Comparison of ENCODE assay signal across 27 mouse cellular contexts in genomic region chr2:165703033-165703805, GRCm38 (mm10).
DNase-seq lines count a peak whose midpoint lies in the region; ATAC-seq and TF ChIP-seq lines count a peak whose summit lies in the region.
"Had no signal": no experiment of that assay in that cellular context is flagged by ENCODE, and none has a peak within 500 bp of the region (broad histone marks: within the 10 kb centered on the region; RNA-seq: fewer than 3 reads in every experiment).

No protein-coding gene starts in this region.

- no peak for TF ChIP-seq CTCF in kidney, postnatal 0 days (IDR thresholded peaks at IDR 0.05; ENCODE audit: low read depth)

- H3K4me2 ChIP-seq in kidney, postnatal 0 days (ENCODE audit: low read length), result no peak overlapping the region
- no peak overlapping the region for H3K4me2 ChIP-seq in neural tube, embryonic 11.5 days (ENCODE audit: low read depth)
- H3K4me2 ChIP-seq in neural tube, embryonic 15.5 days, result no peak overlapping the region
- H3K4me2 ChIP-seq: embryonic facial prominence, embryonic 15.5 days; heart, embryonic 13.5 days; limb, embryonic 13.5 days; liver, embryonic 11.5 days; lung, embryonic 15.5 days; neural tube, embryonic 12.5 days had no signal

- H3K36me3 ChIP-seq in heart, embryonic 10.5 days, result no peaks in the 10 kb centered on the region
- no peaks in the 10 kb centered on the region for H3K36me3 ChIP-seq in kidney, postnatal 0 days (ENCODE audit: insufficient read depth, low read length)
- H3K36me3 ChIP-seq in neural tube, embryonic 11.5 days (ENCODE audit: control insufficient read depth, insufficient read depth, low read length), result no peaks in the 10 kb centered on the region
- no peaks in the 10 kb centered on the region for H3K36me3 ChIP-seq in neural tube, embryonic 15.5 days
- H3K36me3 ChIP-seq: embryonic facial prominence, embryonic 15.5 days; heart, embryonic 13.5 days; limb, embryonic 13.5 days; lung, embryonic 15.5 days; neural tube, embryonic 12.5 days had no signal

- no peak overlapping the region for H3K4me3 ChIP-seq in heart, embryonic 10.5 days
- no peak overlapping the region for H3K4me3 ChIP-seq in kidney, postnatal 0 days (replicated peaks; ENCODE audit: low read depth, low read length)
- no peak overlapping the region for H3K4me3 ChIP-seq in neural tube, embryonic 11.5 days (ENCODE audit: low read depth, low read length)
- no peak overlapping the region for H3K4me3 ChIP-seq in neural tube, embryonic 15.5 days (replicated peaks)
- H3K4me3 ChIP-seq: embryonic facial prominence, embryonic 15.5 days; heart, adult 2 months; heart, embryonic 13.5 days; left cerebral cortex, adult 2 months; limb, embryonic 13.5 days; lung, embryonic 15.5 days; neural tube, embryonic 12.5 days had no signal

- H3K9ac ChIP-seq in kidney, postnatal 0 days (ENCODE audit: low read depth, low read length), result no peak overlapping the region
- H3K9ac ChIP-seq in neural tube, embryonic 11.5 days (ENCODE audit: low read length), result no peak overlapping the region; the same call in 1 of the 2 replicates
- H3K9ac ChIP-seq in neural tube, embryonic 15.5 days (replicated peaks), result no peak overlapping the region
- H3K9ac ChIP-seq: embryonic facial prominence, embryonic 15.5 days; heart, embryonic 13.5 days; limb, embryonic 13.5 days; lung, embryonic 15.5 days; neural tube, embryonic 12.5 days had no signal

- no peaks in the 10 kb centered on the region for H3K9me3 ChIP-seq in heart, embryonic 10.5 days
- no peaks in the 10 kb centered on the region for H3K9me3 ChIP-seq in kidney, postnatal 0 days (replicated peaks; ENCODE audit: low read length)
- no peaks in the 10 kb centered on the region for H3K9me3 ChIP-seq in neural tube, embryonic 11.5 days (ENCODE audit: control insufficient read depth, low read length)
- no peaks in the 10 kb centered on the region for H3K9me3 ChIP-seq in neural tube, embryonic 15.5 days (replicated peaks)
- H3K9me3 ChIP-seq: embryonic facial prominence, embryonic 15.5 days; heart, embryonic 13.5 days; limb, embryonic 13.5 days; lung, embryonic 15.5 days; neural tube, embryonic 12.5 days had no signal

- peaks cover 18% of the 10 kb centered on the region for H3K27me3 ChIP-seq in heart, embryonic 10.5 days (ENCODE audit: insufficient read depth, poor library complexity, severe bottlenecking)
- H3K27me3 ChIP-seq in kidney, postnatal 0 days (ENCODE audit: insufficient read depth, low read length), result no peaks in the 10 kb centered on the region
- H3K27me3 ChIP-seq in neural tube, embryonic 11.5 days (ENCODE audit: control insufficient read depth, insufficient read depth, low read length), result no peaks in the 10 kb centered on the region
- no peaks in the 10 kb centered on the region for H3K27me3 ChIP-seq in neural tube, embryonic 15.5 days (replicated peaks)
- H3K27me3 ChIP-seq: embryonic facial prominence, embryonic 15.5 days; neural tube, embryonic 12.5 days had no signal

- 47% methylated on average over 9 of the region's 9 CpGs for WGBS in heart, embryonic 10.5 days
- 29% methylated on average over 9 of the region's 9 CpGs for WGBS in kidney, postnatal 0 days
- WGBS in neural tube, embryonic 11.5 days, result 58% methylated on average over 9 of the region's 9 CpGs
- 65% methylated on average over 9 of the region's 9 CpGs for WGBS in neural tube, embryonic 15.5 days

- DNase-seq in heart, adult 11 months, result peak; percentile 93
- no peak for DNase-seq in heart, embryonic 10.5 days (ENCODE audit: low spot score)
- DNase-seq in kidney, postnatal 0 days (ENCODE audit: low spot score), result peak; percentile 84
- DNase-seq in kidney, postnatal 10 days, result no peak
- no peak for DNase-seq in neural tube, embryonic 11.5 days (ENCODE audit: low spot score)
- DNase-seq in urinary bladder, adult 2 months (ENCODE audit: low spot score), result no peak
- DNase-seq: B cell, adult 2 months; cerebellum, adult 2 months; cerebellum, postnatal 14 days; gastrocnemius, postnatal 36 days; heart, adult 2 months; heart, postnatal 10 days; kidney, adult 2 months; midbrain, embryonic 14.5 days; right cerebral cortex, postnatal 4 days; thymus, adult 2 months; thymus, postnatal 36 days had no signal

- H3K27ac ChIP-seq in heart, embryonic 10.5 days, result no peak overlapping the region
- H3K27ac ChIP-seq in kidney, postnatal 0 days, result no peak overlapping the region
- 0 out of 2 replicates have a peak overlapping the region, but pooled peaks have one; percentile 14 for H3K27ac ChIP-seq in neural tube, embryonic 11.5 days (ENCODE audit: low read depth, low read length)
- H3K27ac ChIP-seq in neural tube, embryonic 15.5 days (replicated peaks), result no peak overlapping the region
- H3K27ac ChIP-seq: embryonic facial prominence, embryonic 15.5 days; heart, adult 2 months; heart, embryonic 13.5 days; left cerebral cortex, adult 2 months; limb, embryonic 13.5 days; lung, embryonic 15.5 days; neural tube, embryonic 12.5 days had no signal

- H3K4me1 ChIP-seq in heart, embryonic 10.5 days, result peaks cover 5% of the 10 kb centered on the region; the same call in 1 of the 2 replicates
- 0 out of 2 replicates have a peak, but pooled peaks cover 6% of the 10 kb centered on the region for H3K4me1 ChIP-seq in kidney, postnatal 0 days (replicated peaks; ENCODE audit: insufficient read depth, low read length)
- H3K4me1 ChIP-seq in neural tube, embryonic 11.5 days (ENCODE audit: control insufficient read depth, insufficient read depth, low read length), result peaks cover 18% of the 10 kb centered on the region
- H3K4me1 ChIP-seq in neural tube, embryonic 15.5 days, result peaks cover 7% of the 10 kb centered on the region; the same call in 1 of the 2 replicates
- H3K4me1 ChIP-seq: heart, embryonic 13.5 days; limb, embryonic 13.5 days; lung, embryonic 15.5 days had no signal

- peak; percentile 86 for ATAC-seq in kidney, postnatal 0 days (replicated peaks; ENCODE audit: low FRiP score, low read depth)
- no peak for ATAC-seq in neural tube, embryonic 11.5 days (ENCODE audit: insufficient read depth, low FRiP score, low TSS enrichment)
- ATAC-seq in neural tube, embryonic 15.5 days (ENCODE audit: low FRiP score), result no peak
- ATAC-seq: forebrain, embryonic 14.5 days; hindbrain, embryonic 16.5 days had no signal

Comparison
In these comparisons a context has a peak if more than half of its experiments do, and no peak if none do; other contexts are left out.
1. DNase-seq: peak in heart, adult 11 months (single experiment) and kidney, postnatal 0 days (single experiment); none in heart, embryonic 10.5 days (single experiment), kidney, postnatal 10 days (single experiment), neural tube, embryonic 11.5 days (single experiment) and urinary bladder, adult 2 months (single experiment).